Mouse (Mus musculus) kidney, postnatal 10 days (tissue): ENCODE measurements around the gene Mmp14.

Experiments
- DNase-seq: peaks from one replicate; pipeline ENCODE4 v3.0.0; 2021; ENCODE audit warnings: mixed read lengths

Gene Mmp14

GRCm38 (mm10) chr14:54477172-54477909 lies 45.9 kb downstream of the Mmp14 start:
- no peak for DNase-seq

- peak; percentile 73 for DNase-seq
Observed at GRCm38 (mm10) chr14:54479451-54479920, 48.1 kb downstream of the Mmp14 start.

GRCm38 (mm10) chr14:54480673-54481072 lies 49.3 kb downstream of the Mmp14 start:
- no peak for DNase-seq

GRCm38 (mm10) chr14:54481402-54481801 lies 50.0 kb downstream of the Mmp14 start:
- no peak for DNase-seq

- peak; percentile 55 for DNase-seq
Observed at GRCm38 (mm10) chr14:54482498-54482897, 51.1 kb downstream of the Mmp14 start.

GRCm38 (mm10) chr14:54485899-54486298 lies 54.5 kb downstream of the Mmp14 start:
- no peak for DNase-seq

GRCm38 (mm10) chr14:54487732-54488131 lies 56.3 kb downstream of the Mmp14 start:
- DNase-seq = no peak

GRCm38 (mm10) chr14:54488350-54488749 lies 56.9 kb downstream of the Mmp14 start:
- DNase-seq = no peak

GRCm38 (mm10) chr14:54492345-54493131 lies 61.1 kb downstream of the Mmp14 start:
- no peak for DNase-seq

- no peak for DNase-seq
Observed at GRCm38 (mm10) chr14:54493236-54493635, 61.8 kb downstream of the Mmp14 start.

- DNase-seq = peak; percentile 81
Observed at GRCm38 (mm10) chr14:54494234-54494633, 62.8 kb downstream of the Mmp14 start.
